Mouse (Mus musculus): ENCODE results near the gene Tulp4.

The Tulp4 gene

GRCm38 (mm10) chr17:6106361-6107014 is at the start of gene Tulp4:
Gene Tulp4 (plus strand): TSS chr17:6106437.
- peak; percentile 88 for DNase-seq

DNA sequence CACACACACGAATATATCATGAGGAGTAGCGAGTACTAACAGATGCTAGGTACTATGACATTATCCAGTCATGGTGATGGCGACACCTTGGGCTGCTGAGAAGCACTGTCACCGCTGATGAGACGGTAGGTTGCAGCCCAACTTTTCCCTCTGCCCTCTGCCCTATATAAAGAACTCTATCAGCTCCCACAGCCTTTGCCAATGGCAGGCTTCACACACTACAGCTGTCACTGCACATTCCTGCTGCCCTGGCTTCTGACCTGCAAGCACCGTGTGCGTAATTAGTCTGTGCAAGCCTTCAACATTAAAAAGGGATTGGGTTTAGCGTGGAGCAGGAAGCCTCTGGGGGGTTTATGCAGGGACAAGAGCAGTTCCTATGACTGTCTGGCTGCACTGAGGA is 43.4 kb upstream of the Tulp4 start:
- DNase-seq: no peak

DNA sequence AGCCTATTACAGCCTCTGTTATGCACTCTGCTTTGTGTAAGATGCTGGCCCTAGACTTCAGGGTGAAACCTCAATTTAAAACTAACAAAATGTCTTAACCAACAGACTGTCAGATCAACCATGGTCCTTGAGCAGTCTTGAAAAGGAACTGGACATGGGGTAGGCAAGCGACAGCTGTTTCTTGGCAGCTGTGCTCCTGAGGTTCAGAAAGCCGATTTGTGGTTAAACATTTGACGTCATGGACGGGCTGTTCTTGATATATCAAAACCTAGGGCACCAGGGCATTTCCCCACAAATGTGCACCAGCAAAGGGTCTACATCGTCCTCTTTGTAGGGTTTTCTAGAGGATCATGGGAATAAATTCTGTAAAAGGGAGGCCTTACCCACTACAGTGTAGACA is 42.7 kb upstream of the Tulp4 start:
- DNase-seq: no peak

DNA sequence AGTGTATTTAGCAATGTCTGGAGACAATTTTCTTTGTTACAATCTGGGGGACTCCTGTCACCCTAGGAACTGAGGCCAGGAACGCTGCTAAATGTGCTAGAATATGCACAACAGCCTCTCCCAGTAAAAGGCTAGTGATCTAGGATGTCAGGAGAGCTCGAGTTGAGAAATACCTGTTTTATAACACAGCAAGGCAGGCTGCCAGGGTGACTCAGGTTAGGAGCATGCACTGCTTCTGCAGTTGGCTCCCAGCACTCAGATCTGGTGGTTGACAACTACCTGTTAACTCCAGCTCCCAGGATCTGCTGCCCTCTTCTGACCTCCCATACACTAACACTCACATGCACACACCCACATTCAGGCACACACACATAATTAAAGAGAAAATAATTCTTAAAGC is 40.2 kb upstream of the Tulp4 start:
- DNase-seq: no peak

DNA sequence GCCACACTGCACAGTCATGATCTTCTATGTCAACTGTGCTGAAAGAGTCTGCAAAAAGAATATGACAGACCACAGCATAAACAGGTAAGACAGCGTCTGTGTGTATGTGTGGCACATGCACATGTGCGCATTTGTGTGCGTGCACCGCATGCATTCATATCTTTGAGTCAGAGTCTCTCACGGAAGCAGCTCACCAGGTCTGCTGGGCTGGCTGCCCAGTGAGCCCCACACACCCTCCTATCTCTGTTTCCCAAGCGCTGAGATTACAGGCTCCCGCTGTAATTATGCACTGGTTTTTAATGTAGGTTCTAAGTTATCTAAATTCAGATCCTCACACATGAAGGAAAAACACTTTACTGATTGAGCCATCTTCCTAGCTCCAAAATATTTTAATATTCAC is 38.6 kb upstream of the Tulp4 start:
- DNase-seq: no peak

GRCm38 (mm10) chr17:6069866-6070265 is 36.4 kb upstream of the Tulp4 start:
- DNase-seq: no peak

- DNase-seq: no peak
Measured at GRCm38 (mm10) chr17:6073405-6073804, 32.8 kb upstream of the Tulp4 start.

DNA sequence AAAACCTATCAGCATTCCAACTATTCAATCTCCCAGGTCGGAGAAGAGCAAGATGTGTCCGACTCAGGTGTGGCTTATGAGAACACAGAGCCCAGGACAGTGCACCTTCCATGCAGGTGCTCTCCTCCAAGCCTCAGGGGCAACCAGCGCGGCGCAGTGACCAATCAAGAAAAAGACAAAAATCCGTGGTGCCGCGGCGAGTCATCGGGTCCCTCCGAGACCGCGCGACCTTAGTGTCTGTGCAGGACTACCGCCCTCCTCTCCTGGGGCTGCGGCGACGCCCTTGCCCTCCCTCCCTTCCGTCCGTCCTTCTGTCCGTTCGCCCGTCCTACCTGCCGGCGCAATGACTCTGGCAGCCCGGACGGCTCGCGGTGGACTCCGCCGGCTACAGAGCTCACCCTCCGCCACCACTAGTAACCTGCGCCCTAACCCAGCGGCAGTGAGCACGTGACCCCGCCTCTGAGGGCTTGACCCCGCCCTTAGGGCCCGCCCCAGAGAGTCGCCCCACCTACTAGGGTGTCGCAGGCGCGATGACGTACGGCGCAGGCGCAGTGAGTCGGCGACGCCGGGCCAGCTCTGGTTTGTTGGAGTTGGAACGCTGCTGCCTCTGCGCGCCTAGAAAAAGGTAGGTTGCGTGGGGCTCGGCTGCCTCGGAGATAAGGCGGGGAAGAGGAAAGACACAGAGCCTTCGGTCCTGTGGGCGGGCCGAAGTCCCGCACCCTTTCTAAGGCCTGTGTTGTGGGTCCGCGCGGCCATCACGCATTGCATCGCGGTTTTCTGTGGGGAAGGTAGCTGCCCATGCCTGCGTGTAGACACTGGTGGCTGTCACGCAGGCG is 26.7 kb upstream of the Tulp4 start, which contains the start of the genes Serac1 and Gtf2h5:
Gene Serac1 (minus strand): TSS at position 455 of the 836 bp plus-strand sequence.
Gene Gtf2h5 (plus strand): TSS at position 500 of the 836 bp plus-strand sequence.
- DNase-seq: peak; percentile 99

GRCm38 (mm10) chr17:6083323-6083890 is 22.8 kb upstream of the Tulp4 start:
- DNase-seq: no peak

DNA sequence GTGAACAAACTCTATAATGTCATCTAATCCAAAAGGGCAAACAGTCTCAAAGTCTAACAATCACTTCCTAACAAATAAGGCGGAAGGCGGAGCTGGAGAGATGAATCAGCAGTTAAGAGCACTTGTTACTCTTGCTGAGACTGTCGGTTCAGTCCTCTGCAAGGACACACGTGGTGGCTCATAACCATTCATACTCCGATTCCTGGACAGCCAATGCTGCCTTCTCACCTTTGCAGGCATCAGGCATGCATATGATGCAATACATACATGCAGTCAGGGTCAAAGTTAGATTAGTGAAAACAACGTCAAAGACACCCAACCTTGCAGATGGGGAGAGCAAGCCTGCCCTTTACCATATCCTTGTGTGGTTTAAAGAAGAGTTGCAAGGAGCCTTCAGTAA is 14.6 kb upstream of the Tulp4 start:
- DNase-seq: no peak

- DNase-seq: no peak
Measured at GRCm38 (mm10) chr17:6095579-6095978, 10.7 kb upstream of the Tulp4 start.

DNA sequence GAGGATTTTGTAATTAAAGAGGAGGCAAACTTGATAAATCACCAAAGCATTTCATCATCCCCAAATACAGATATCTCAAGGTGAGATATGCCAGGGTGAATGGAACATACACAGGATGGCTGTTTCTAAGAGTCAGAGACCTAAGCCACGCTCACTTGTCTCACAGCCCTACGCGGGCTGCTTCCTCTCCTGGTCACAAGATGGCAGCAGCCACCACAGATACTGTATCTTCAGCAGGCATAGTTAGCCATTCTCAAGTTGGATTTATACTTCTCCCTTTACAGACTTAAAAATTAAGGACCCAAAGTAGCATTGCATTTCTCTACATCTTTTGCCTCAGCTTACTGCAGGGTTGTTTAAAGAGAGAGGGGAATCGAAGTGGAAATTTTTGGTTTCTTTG is 8.4 kb upstream of the Tulp4 start:
- peak; percentile 71 to 74 for DNase-seq

DNA sequence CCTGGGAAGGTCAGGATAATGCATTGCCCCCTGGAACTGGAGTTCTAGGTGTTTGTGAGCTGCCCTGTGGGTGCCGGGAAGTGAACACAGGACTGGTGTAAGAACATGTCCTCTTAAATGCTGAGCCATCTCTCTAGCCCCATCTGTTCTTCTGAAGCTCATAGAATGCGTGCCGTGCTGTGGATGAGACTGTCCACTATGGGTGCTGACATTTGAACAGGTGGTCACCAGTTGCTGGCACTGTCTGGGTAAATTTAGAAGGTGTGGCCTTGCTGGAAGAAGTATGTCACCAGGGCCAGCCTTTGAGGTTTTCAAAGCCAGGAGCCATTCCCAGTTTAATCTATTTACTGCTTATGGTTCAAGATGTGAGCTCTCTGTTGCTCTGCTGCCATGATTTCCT is 4.0 kb upstream of the Tulp4 start:
- no peak for DNase-seq

GRCm38 (mm10) chr17:6103566-6103965 is 2.7 kb upstream of the Tulp4 start:
- no peak for DNase-seq

DNA sequence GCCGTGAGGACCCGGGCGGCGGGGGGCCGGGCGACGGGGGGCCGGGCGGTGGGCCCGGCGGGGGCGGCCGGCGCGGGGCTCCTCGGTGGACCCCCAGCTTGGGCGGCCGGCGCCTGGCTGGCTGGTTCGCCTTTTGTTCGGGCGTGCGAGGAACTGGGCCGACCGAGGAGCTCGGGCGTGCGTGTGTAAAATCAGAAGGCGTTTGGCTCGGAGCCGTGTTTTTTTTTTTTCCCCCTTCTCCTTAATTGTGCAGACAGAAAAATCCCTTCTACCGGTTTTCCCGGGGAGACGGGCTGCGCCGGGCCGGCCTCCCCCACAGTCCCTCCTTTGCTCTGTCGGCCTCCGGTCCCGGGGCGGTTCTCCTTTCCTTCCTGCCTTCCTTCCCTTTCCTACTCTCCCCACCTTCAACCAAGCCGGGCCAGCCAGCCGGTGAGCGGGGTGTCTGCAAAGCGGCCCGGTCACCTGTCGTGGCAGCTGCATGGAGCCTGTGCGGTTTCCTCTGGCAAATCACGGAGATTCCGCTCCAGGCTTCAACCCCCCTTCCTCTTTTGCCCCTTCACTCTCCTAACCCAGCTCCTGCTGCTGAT is 871 bp downstream of the Tulp4 start:
- peak; percentile 50 to 57 for DNase-seq

GRCm38 (mm10) chr17:6108175-6108574 is 1.9 kb downstream of the Tulp4 start:
- DNase-seq: no peak

- DNase-seq: no peak
Measured at GRCm38 (mm10) chr17:6110956-6111355, 4.7 kb downstream of the Tulp4 start.

- DNase-seq: no peak
Measured at GRCm38 (mm10) chr17:6113653-6114052, 7.4 kb downstream of the Tulp4 start.

- DNase-seq: no peak
Measured at GRCm38 (mm10) chr17:6115085-6115484, 8.8 kb downstream of the Tulp4 start.

- DNase-seq: no peak
Measured at GRCm38 (mm10) chr17:6117148-6117725, 11.0 kb downstream of the Tulp4 start.

- no peak for DNase-seq
Measured at GRCm38 (mm10) chr17:6117917-6118316, 11.7 kb downstream of the Tulp4 start.

GRCm38 (mm10) chr17:6118861-6119260 is 12.6 kb downstream of the Tulp4 start:
- no peak for DNase-seq

DNA sequence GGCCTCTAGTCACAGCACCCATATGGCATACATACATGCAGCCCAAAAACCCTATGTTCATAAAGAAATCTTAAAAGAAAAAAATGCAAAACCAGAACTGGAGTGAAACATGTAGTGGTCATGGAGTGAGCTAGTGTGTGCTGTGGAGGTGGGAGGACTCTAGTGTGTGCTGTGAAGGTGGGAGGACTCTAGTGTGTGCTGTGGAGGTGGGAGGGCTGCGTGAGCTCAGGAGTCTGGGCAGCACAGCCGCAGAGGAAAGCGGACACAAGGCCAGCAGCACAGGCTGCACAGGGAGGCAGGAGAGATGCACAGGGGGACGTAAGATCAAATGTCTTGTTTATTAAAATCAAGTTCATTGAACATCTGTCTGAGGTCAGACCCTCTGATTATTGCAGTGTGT is 17.5 kb downstream of the Tulp4 start:
- DNase-seq: no peak

All from B cell, adult 2 months (primary cell).